Mouse (Mus musculus) gonadal fat pad, adult 2 months (tissue): ENCODE results near the gene A530084C06Rik. TPM values are rescaled to one million over a fixed set of nuclear protein-coding genes. Genes with fewer than 3 reads are reported as not detected.
A peak's percentile ranks its signal among the peaks of the same experiment; 100 is the strongest.

ENCODE experiments used
- DNase-seq: peaks from one replicate; pipeline ENCODE4 v3.0.0-alpha.2; 2012; ENCODE audit warnings: low read depth
- polyA plus RNA-seq: library from polyadenylated mRNA; depleted of rRNA; stranded (reverse); fragments of >200 nt; gene quantifications from 2 replicates; pipeline ENCODE4 v1.2.3, GENCODE M21; 2012; rRNA removed

The A530084C06Rik gene
- 0.15 and 0.19 TPM in 2 replicates for polyA plus RNA-seq

GRCm38 (mm10) chr13:31558521-31559418 is at the start of gene A530084C06Rik:
TSS of gene A530084C06Rik (minus strand) at chr13:31559333.
- no peak for DNase-seq

- DNase-seq, result no peak
These were observed 44.8 kb upstream of the A530084C06Rik start for GRCm38 (mm10) chr13:31603964-31604363.

- no peak for DNase-seq
These were observed 40.4 kb upstream of the A530084C06Rik start for GRCm38 (mm10) chr13:31599576-31599975.

GRCm38 (mm10) chr13:31587341-31587740 is 28.2 kb upstream of the A530084C06Rik start:
- DNase-seq, result no peak

GRCm38 (mm10) chr13:31579866-31580265 is 20.7 kb upstream of the A530084C06Rik start:
- no peak for DNase-seq

GRCm38 (mm10) chr13:31578389-31578788 is 19.3 kb upstream of the A530084C06Rik start:
- DNase-seq, result peak; percentile 89

GRCm38 (mm10) chr13:31577576-31577975 is 18.4 kb upstream of the A530084C06Rik start:
- no peak for DNase-seq

- DNase-seq, result no peak
These were observed 17.6 kb upstream of the A530084C06Rik start for GRCm38 (mm10) chr13:31576696-31577095.

GRCm38 (mm10) chr13:31574627-31575026 is 15.5 kb upstream of the A530084C06Rik start:
- no peak for DNase-seq

GRCm38 (mm10) chr13:31572806-31573508 is 13.8 kb upstream of the A530084C06Rik start:
- no peak for DNase-seq

GRCm38 (mm10) chr13:31567617-31568294 is 8.6 kb upstream of the A530084C06Rik start:
- DNase-seq, result no peak

GRCm38 (mm10) chr13:31567099-31567498 is 8.0 kb upstream of the A530084C06Rik start:
- no peak for DNase-seq

GRCm38 (mm10) chr13:31564394-31564793 is 5.3 kb upstream of the A530084C06Rik start:
- DNase-seq, result no peak

- no peak for DNase-seq
These were observed 449 bp upstream of the A530084C06Rik start for GRCm38 (mm10) chr13:31559419-31560144.

- DNase-seq, result no peak
These were observed 1.2 kb downstream of the A530084C06Rik start for GRCm38 (mm10) chr13:31557768-31558520.

GRCm38 (mm10) chr13:31556964-31557767 is 2.0 kb downstream of the A530084C06Rik start:
- no peak for DNase-seq

- DNase-seq, result no peak
These were observed 3.3 kb downstream of the A530084C06Rik start, which contains the start of gene Foxq1 for GRCm38 (mm10) chr13:31555834-31556233. TSS of gene Foxq1 (plus strand) at chr13:31556134.

- peak; percentile 100 for DNase-seq
These were observed 11.5 kb downstream of the A530084C06Rik start for GRCm38 (mm10) chr13:31547610-31548009.

- DNase-seq, result no peak
These were observed 11.9 kb downstream of the A530084C06Rik start for GRCm38 (mm10) chr13:31547204-31547603.

- no peak for DNase-seq
These were observed 12.3 kb downstream of the A530084C06Rik start for GRCm38 (mm10) chr13:31546784-31547183.
